Mouse (Mus musculus): ENCODE measurements around the gene Slc24a2. TPM values are rescaled to one million over a fixed set of nuclear protein-coding genes. Genes with fewer than 3 reads are reported as not detected.

Slc24a2 gene
- not detected for polyA plus RNA-seq (2017; shearing (Covaris generic))

GRCm38 (mm10) chr4:87229960-87230551 is at the start of gene Slc24a2:
Gene Slc24a2 (minus strand): TSS chr4:87230477.

Data from naive thymus-derived CD4-positive, alpha-beta T cell, adult 5 months (primary cell).